Mouse (Mus musculus): ENCODE measurements around the gene H2al2c. TPM values are rescaled to one million over a fixed set of nuclear protein-coding genes. Genes with fewer than 3 reads are reported as not detected.
"Not testable (repeated sequence)": the region's sequence is repeated elsewhere in the genome, so short reads cannot be mapped to it uniquely, and the experiment has no call there.

The H2al2c gene
- not detected in 2 replicates for total RNA-seq (2017)

- not testable (repeated sequence) for ATAC-seq (replicated peaks; ENCODE audit: low read depth, poor library complexity, severe bottlenecking)
These were observed at the start of gene H2al2c for GRCm38 (mm10) chrY:2598799-2599198. Gene H2al2c, plus strand, starts transcription at chrY:2599099.

Other genes starting within 250 kb of the H2al2c start
- not detected in 2 replicates for gene Sry, start 64.6 kb downstream of the H2al2c start, total RNA-seq (2017)
- not detected in 2 replicates for gene H2al2b, start 121.6 kb downstream of the H2al2c start, total RNA-seq (2017)
- not detected in 2 replicates for gene Gm4064, start 197.1 kb downstream of the H2al2c start, total RNA-seq (2017)
- gene Rbmy, start 231.6 kb downstream of the H2al2c start, total RNA-seq (2017), result not detected in 2 replicates
- gene Gm10256, start 231.6 kb downstream of the H2al2c start, total RNA-seq (2017), result not detected in 2 replicates